Mouse (Mus musculus) liver, embryonic 14.5 days (tissue): ENCODE data around the gene Lbr.

Experiments
- CTCF ChIP-seq: IDR thresholded peaks from 2 replicates; pipeline ENCODE4 v1.5.1; 2016; ENCODE audit warnings: antibody characterized with exemption, low read depth, control low read depth
- EP300 ChIP-seq: IDR thresholded peaks from 2 replicates; pipeline ENCODE4 v1.6.1; 2016; ENCODE audit warnings: antibody characterized with exemption, low read depth

- TF ChIP-seq CTCF (peak; percentile 64), EP300 (no peak)
Observed at GRCm38 (mm10) chr1:181828365-181828764, 14.5 kb downstream of the Lbr start.
